Mouse (Mus musculus): Measurements from ENCODE around the gene Bcl2l13. TPM values are rescaled to one million over a fixed set of nuclear protein-coding genes. Genes with fewer than 3 reads are reported as not detected.
"Not testable (repeated sequence)": the region's sequence is repeated elsewhere in the genome, so short reads cannot be mapped to it uniquely, and the experiment has no call there.

The Bcl2l13 gene
- polyA plus RNA-seq, 1 experiment from 2014 or later: 23.4 TPM

DNA sequence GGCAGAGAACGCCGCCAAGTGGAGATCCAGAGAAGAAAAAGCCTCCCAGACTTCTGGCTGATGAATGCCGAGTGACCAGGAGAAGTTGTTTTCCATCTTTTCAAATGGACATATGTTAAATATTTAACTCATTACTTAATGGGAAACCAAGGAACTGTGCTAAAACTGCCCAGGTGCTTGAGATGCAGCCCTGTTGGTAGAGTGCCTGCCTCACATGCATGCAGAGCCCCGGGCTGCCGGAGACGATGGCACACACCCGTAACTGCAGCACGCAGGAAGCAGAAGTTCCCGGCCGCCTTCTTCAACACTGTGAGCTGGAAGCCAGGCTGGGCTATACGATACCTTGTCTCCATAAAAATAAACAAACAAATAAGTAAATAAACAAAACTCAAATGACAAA is 67.9 kb downstream of the Bcl2l13 start:
- no peaks in the 10 kb centered on the region for H3K4me1 ChIP-seq (ENCODE audit: control insufficient read depth, insufficient read depth, low read length)
- ATAC-seq: no peak
- H3K9me3 ChIP-seq (replicated peaks; ENCODE audit: control insufficient read depth, low read length, poor library complexity, severe bottlenecking): no peaks in the 10 kb centered on the region
- H3K27ac ChIP-seq (ENCODE audit: low read length): no peak overlapping the region
- H3K36me3 ChIP-seq (ENCODE audit: control insufficient read depth, insufficient read depth, low read length): no peaks in the 10 kb centered on the region
- no peaks in the 10 kb centered on the region for H3K27me3 ChIP-seq (ENCODE audit: control insufficient read depth, insufficient read depth, low read depth, low read length)
- no peak overlapping the region for H3K4me2 ChIP-seq (ENCODE audit: low read length)
- H3K9ac ChIP-seq (ENCODE audit: low read depth, low read length): no peak overlapping the region
- WGBS: 92% methylated on average over 11 of the region's 11 CpGs
- H3K4me3 ChIP-seq (ENCODE audit: low read depth, low read length): no peak overlapping the region

GRCm38 (mm10) chr6:120905111-120905510 is 69.1 kb downstream of the Bcl2l13 start:
- no peak for ATAC-seq
- 82% methylated on average over 5 of the region's 5 CpGs for WGBS
- Histone ChIP-seq H3K27ac (ENCODE audit: low read length) (no peak overlapping the region), H3K9me3 (replicated peaks; ENCODE audit: control insufficient read depth, low read length, poor library complexity, severe bottlenecking) (no peaks in the 10 kb centered on the region), H3K4me2 (ENCODE audit: low read length) (no peak overlapping the region), H3K27me3 (ENCODE audit: control insufficient read depth, insufficient read depth, low read depth, low read length) (no peaks in the 10 kb centered on the region), H3K36me3 (ENCODE audit: control insufficient read depth, insufficient read depth, low read length) (no peaks in the 10 kb centered on the region), H3K4me3 (ENCODE audit: low read depth, low read length) (no peak overlapping the region), H3K4me1 (ENCODE audit: control insufficient read depth, insufficient read depth, low read length) (no peaks in the 10 kb centered on the region), H3K9ac (ENCODE audit: low read depth, low read length) (no peak overlapping the region)

- H3K4me2 ChIP-seq (ENCODE audit: low read length): no peak overlapping the region
- 93% methylated on average over 6 of the region's 6 CpGs for WGBS
- no peaks in the 10 kb centered on the region for H3K4me1 ChIP-seq (ENCODE audit: control insufficient read depth, insufficient read depth, low read length)
- no peak overlapping the region for H3K27ac ChIP-seq (ENCODE audit: low read length)
- ATAC-seq: no peak
- no peaks in the 10 kb centered on the region for H3K36me3 ChIP-seq (ENCODE audit: control insufficient read depth, insufficient read depth, low read length)
- H3K9ac ChIP-seq (ENCODE audit: low read depth, low read length): no peak overlapping the region
- no peaks in the 10 kb centered on the region for H3K9me3 ChIP-seq (replicated peaks; ENCODE audit: control insufficient read depth, low read length, poor library complexity, severe bottlenecking)
- no peaks in the 10 kb centered on the region for H3K27me3 ChIP-seq (ENCODE audit: control insufficient read depth, insufficient read depth, low read depth, low read length)
- no peak overlapping the region for H3K4me3 ChIP-seq (ENCODE audit: low read depth, low read length)
Observed at GRCm38 (mm10) chr6:120906521-120906920, 70.5 kb downstream of the Bcl2l13 start.

DNA sequence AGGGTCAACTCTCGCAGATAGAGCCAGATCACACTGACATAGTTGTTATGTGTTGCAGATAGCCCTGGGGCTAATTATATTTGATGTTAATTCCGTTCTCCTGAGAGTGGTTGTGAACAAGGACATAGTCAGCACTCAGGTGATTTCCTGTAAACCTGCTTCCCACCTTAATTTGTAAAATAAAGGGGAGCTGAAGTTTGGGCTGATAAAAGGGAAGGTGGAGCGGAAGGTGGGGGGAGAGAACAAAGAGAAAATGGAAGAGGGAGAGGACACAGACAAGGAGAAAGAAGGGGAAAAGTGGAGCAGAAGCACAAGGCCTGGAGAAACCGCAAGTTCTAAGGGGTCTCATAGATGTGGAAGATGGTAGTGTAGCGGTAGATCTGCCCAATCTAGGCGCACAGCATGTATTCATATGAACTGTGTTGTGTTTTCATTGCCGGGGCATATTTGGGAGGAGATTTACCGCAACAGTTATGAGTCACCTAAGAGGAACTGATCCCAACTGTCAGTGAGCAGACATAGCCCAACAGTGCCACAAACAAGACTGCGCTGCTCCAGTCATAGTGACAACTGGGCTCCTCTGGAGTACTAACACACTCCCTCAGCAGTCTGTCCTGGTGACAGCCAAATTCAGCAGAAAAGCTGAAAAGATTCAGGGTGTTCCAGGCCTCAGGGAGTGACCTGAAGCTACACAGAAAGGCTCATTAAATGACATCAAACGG is 72.0 kb downstream of the Bcl2l13 start:
- H3K27ac ChIP-seq (ENCODE audit: low read length); H3K9me3 ChIP-seq (replicated peaks; ENCODE audit: control insufficient read depth, low read length, poor library complexity, severe bottlenecking); H3K36me3 ChIP-seq (ENCODE audit: control insufficient read depth, insufficient read depth, low read length); ATAC-seq; H3K4me2 ChIP-seq (ENCODE audit: low read length); H3K4me3 ChIP-seq (ENCODE audit: low read depth, low read length); H3K9ac ChIP-seq (ENCODE audit: low read depth, low read length); H3K27me3 ChIP-seq (ENCODE audit: control insufficient read depth, insufficient read depth, low read depth, low read length); H3K4me1 ChIP-seq (ENCODE audit: control insufficient read depth, insufficient read depth, low read length): not testable (repeated sequence)
- WGBS: 90% methylated on average over 9 of the region's 10 CpGs

DNA sequence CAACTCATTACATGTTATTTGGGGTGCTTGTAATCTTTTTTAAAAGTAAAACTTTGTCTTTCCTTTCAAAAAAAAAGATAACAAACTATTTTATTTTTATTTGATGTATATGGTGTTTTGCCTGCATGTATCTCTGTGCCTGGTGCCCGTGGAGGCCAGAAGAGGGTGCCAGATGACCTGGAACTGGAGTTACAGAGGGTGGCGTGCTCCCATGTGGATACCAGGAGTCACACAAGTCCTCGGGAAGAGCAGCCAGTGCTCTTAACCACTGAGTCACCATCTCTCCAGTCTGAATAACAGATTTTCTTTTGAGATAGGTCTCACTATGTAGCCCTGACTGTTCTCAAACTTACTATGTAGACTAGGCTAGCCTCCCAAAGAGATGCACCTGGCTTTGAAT is 73.5 kb downstream of the Bcl2l13 start:
- Histone ChIP-seq H3K9me3 (replicated peaks; ENCODE audit: control insufficient read depth, low read length, poor library complexity, severe bottlenecking) (no peaks in the 10 kb centered on the region), H3K4me1 (ENCODE audit: control insufficient read depth, insufficient read depth, low read length) (no peaks in the 10 kb centered on the region), H3K4me2 (ENCODE audit: low read length) (no peak overlapping the region), H3K9ac (ENCODE audit: low read depth, low read length) (no peak overlapping the region), H3K27me3 (ENCODE audit: control insufficient read depth, insufficient read depth, low read depth, low read length) (no peaks in the 10 kb centered on the region), H3K27ac (ENCODE audit: low read length) (no peak overlapping the region), H3K4me3 (ENCODE audit: low read depth, low read length) (no peak overlapping the region), H3K36me3 (ENCODE audit: control insufficient read depth, insufficient read depth, low read length) (no peaks in the 10 kb centered on the region)
- WGBS: 86% methylated on average over 3 of the region's 3 CpGs
- ATAC-seq: no peak

DNA sequence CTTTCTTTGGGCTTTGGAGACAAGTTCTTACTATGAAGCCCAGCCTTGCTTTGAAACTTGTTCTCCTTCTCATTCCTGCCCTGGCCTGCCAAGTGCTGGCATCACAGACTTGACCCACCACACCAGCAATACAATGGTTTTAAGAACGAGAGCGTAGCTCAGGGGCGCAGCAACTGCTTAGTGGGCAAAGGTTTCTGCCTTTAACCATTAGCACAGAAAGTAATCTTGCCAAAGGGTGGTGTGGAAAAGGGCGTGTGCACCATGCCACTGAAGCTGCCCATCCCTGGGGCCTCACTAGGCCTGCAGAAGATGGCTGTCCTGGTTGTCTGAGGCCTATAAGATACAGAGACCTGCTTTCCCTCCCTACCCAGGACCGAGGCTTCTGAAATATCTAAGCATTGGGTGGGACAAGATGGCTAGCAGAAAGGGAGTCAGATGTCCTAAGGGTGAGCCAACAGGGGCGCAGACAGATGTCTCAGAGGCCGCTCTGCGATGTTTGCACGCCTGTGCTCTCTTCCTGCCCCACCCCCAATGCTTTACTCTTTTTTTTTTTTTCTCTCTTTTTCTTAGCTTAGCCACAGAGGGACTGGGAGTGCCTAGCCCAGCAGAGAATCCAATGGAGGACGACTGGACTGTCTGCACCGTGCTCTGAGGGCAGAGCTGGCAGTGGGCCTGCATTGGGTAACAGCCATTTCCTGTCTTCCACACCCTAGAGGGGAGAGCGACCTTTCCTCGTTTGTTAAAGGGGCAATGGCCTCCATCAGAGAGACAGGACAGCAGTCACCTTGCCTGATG is 75.4 kb downstream of the Bcl2l13 start:
- Histone ChIP-seq H3K4me3 (ENCODE audit: low read depth, low read length) (no peak overlapping the region), H3K9me3 (replicated peaks; ENCODE audit: control insufficient read depth, low read length, poor library complexity, severe bottlenecking) (no peaks in the 10 kb centered on the region), H3K27ac (ENCODE audit: low read length) (no peak overlapping the region), H3K9ac (ENCODE audit: low read depth, low read length) (no peak overlapping the region), H3K4me1 (ENCODE audit: control insufficient read depth, insufficient read depth, low read length) (peaks cover 10% of the 10 kb centered on the region), H3K36me3 (ENCODE audit: control insufficient read depth, insufficient read depth, low read length) (no peaks in the 10 kb centered on the region), H3K27me3 (ENCODE audit: control insufficient read depth, insufficient read depth, low read depth, low read length) (0 out of 2 replicates have a peak, but pooled peaks cover 2% of the 10 kb centered on the region), H3K4me2 (ENCODE audit: low read length) (no peak overlapping the region)
- ATAC-seq: no peak
- 87% methylated on average over 13 of the region's 13 CpGs for WGBS

GRCm38 (mm10) chr6:120912931-120913330 is 76.9 kb downstream of the Bcl2l13 start:
- no peaks in the 10 kb centered on the region for H3K36me3 ChIP-seq (ENCODE audit: control insufficient read depth, insufficient read depth, low read length)
- 0 out of 2 replicates have a peak, but pooled peaks cover 2% of the 10 kb centered on the region for H3K27me3 ChIP-seq (ENCODE audit: control insufficient read depth, insufficient read depth, low read depth, low read length)
- H3K9ac ChIP-seq (ENCODE audit: low read depth, low read length): no peak overlapping the region
- 78% methylated on average over 2 of the region's 2 CpGs for WGBS
- no peaks in the 10 kb centered on the region for H3K9me3 ChIP-seq (replicated peaks; ENCODE audit: control insufficient read depth, low read length, poor library complexity, severe bottlenecking)
- no peak for ATAC-seq
- peaks cover 10% of the 10 kb centered on the region for H3K4me1 ChIP-seq (ENCODE audit: control insufficient read depth, insufficient read depth, low read length)
- H3K4me2 ChIP-seq (ENCODE audit: low read length): no peak overlapping the region
- H3K4me3 ChIP-seq (ENCODE audit: low read depth, low read length): no peak overlapping the region
- H3K27ac ChIP-seq (ENCODE audit: low read length): no peak overlapping the region

DNA sequence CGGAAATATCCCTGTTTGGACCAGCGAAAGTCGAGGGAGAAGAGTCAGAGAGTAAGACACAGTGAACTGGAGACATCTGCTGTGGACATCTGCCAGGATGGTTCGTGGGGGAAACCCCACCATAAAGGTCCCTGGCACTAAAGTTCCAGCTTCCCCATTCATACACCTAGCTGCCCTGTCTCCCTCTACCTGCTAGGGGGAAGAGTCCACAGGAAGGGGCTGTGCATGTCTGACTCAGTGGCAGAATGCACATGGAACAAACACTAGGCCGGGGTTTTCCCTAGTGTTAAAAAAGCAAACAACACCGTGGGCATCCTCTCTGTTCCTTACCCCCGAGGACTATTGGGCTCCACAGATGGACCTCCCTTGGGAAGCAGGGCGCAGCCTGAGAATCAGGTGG is 77.8 kb downstream of the Bcl2l13 start:
- no peaks in the 10 kb centered on the region for H3K36me3 ChIP-seq (ENCODE audit: control insufficient read depth, insufficient read depth, low read length)
- H3K27ac ChIP-seq (ENCODE audit: low read length): no peak overlapping the region
- no peak for ATAC-seq
- H3K4me3 ChIP-seq (ENCODE audit: low read depth, low read length): no peak overlapping the region
- 90% methylated on average over 8 of the region's 8 CpGs for WGBS
- peaks cover 10% of the 10 kb centered on the region for H3K4me1 ChIP-seq (ENCODE audit: control insufficient read depth, insufficient read depth, low read length)
- H3K9ac ChIP-seq (ENCODE audit: low read depth, low read length): no peak overlapping the region
- H3K27me3 ChIP-seq (ENCODE audit: control insufficient read depth, insufficient read depth, low read depth, low read length): 0 out of 2 replicates have a peak, but pooled peaks cover 2% of the 10 kb centered on the region
- H3K4me2 ChIP-seq (ENCODE audit: low read length): no peak overlapping the region
- H3K9me3 ChIP-seq (replicated peaks; ENCODE audit: control insufficient read depth, low read length, poor library complexity, severe bottlenecking): no peaks in the 10 kb centered on the region

GRCm38 (mm10) chr6:120914533-120914910 is 78.5 kb downstream of the Bcl2l13 start:
- no peaks in the 10 kb centered on the region for H3K36me3 ChIP-seq (ENCODE audit: control insufficient read depth, insufficient read depth, low read length)
- H3K9me3 ChIP-seq (replicated peaks; ENCODE audit: control insufficient read depth, low read length, poor library complexity, severe bottlenecking): no peaks in the 10 kb centered on the region
- no peak overlapping the region for H3K27ac ChIP-seq (ENCODE audit: low read length)
- H3K4me1 ChIP-seq (ENCODE audit: control insufficient read depth, insufficient read depth, low read length): peaks cover 10% of the 10 kb centered on the region
- ATAC-seq: no peak
- H3K27me3 ChIP-seq (ENCODE audit: control insufficient read depth, insufficient read depth, low read depth, low read length): 0 out of 2 replicates have a peak, but pooled peaks cover 2% of the 10 kb centered on the region
- H3K4me2 ChIP-seq (ENCODE audit: low read length): no peak overlapping the region
- 84% methylated on average over 4 of the region's 4 CpGs for WGBS
- H3K4me3 ChIP-seq (ENCODE audit: low read depth, low read length): no peak overlapping the region
- no peak overlapping the region for H3K9ac ChIP-seq (ENCODE audit: low read depth, low read length)

All from midbrain, embryonic 16.5 days (tissue).